Mouse (Mus musculus) testis, adult 2 months (tissue): ENCODE measurements around the gene Nt5c2.

Experiments
- CTCF ChIP-seq: fragments of 200-500 bp; IDR thresholded peaks from 2 replicates; pipeline ENCODE4 v1.5.1; 2012; ENCODE audit warnings: low read depth, mild to moderate bottlenecking, inconsistent platforms, low read length, moderate library complexity; ENCODE audit not compliant: control insufficient read depth, insufficient read depth, insufficient replicate concordance
- POLR2A ChIP-seq: fragments of 200-500 bp; IDR thresholded peaks from 2 replicates; pipeline ENCODE4 v1.6.1; 2012; ENCODE audit warnings: low read depth, mild to moderate bottlenecking, inconsistent platforms, low read length, moderate library complexity; ENCODE audit not compliant: control insufficient read depth

GRCm38 (mm10) chr19:46960101-46961046 lies 54.6 kb downstream of the Nt5c2 start:
- no peak for TF ChIP-seq CTCF
- no peak for TF ChIP-seq POLR2A
